Mouse (Mus musculus) embryonic fibroblast, embryonic 13.5 days (primary cell): ENCODE results near the gene Dlx1. TPM values are rescaled to one million over a fixed set of nuclear protein-coding genes. Genes with fewer than 3 reads are reported as not detected.

Experiments
- H3K27ac ChIP-seq: 2 replicates; pipeline ENCODE4 v1.5.1; 2012; ENCODE audit warnings: low read length, control low read depth, inconsistent platforms; ENCODE audit not compliant: insufficient read depth
- H3K4me1 ChIP-seq: 2 replicates; pipeline ENCODE4 v1.6.1; 2011; ENCODE audit warnings: low read length; ENCODE audit not compliant: control insufficient read depth, insufficient read depth
- H3K4me3 ChIP-seq: 2 replicates; pipeline ENCODE4 v1.5.1; 2011; ENCODE audit warnings: mild to moderate bottlenecking, control low read depth, low read length; ENCODE audit not compliant: insufficient read depth
- CTCF ChIP-seq: IDR thresholded peaks from 2 replicates; pipeline ENCODE4 v1.5.1; 2011; ENCODE audit warnings: mild to moderate bottlenecking, control low read depth, low read length, moderate library complexity, borderline replicate concordance; ENCODE audit not compliant: insufficient read depth
- POLR2A ChIP-seq: IDR thresholded peaks from 2 replicates; pipeline ENCODE4 v1.6.1; 2011; ENCODE audit warnings: low read depth, mild to moderate bottlenecking, control low read depth, low read length, moderate library complexity
- polyA plus RNA-seq: library from polyadenylated mRNA; stranded (reverse); fragments of >200 nt; gene quantifications from 2 replicates; pipeline ENCODE4 v1.2.4, GENCODE M21; 2011; ENCODE audit warnings: low read depth; ENCODE audit not compliant: missing spikeins, insufficient read length

The Dlx1 gene
- polyA plus RNA-seq, 1 experiment = 1.9 TPM

GRCm38 (mm10) chr2:71526595-71527322, 1.2 kb upstream of the Dlx1 start:
- Histone ChIP-seq H3K27ac (no peak overlapping the region), H3K4me3 (no peak overlapping the region), H3K4me1 (no peaks in the 10 kb centered on the region)
- TF ChIP-seq CTCF = no peak
- no peak for TF ChIP-seq POLR2A

GRCm38 (mm10) chr2:71527323-71528013, 445 bp upstream of the Dlx1 start:
- Histone ChIP-seq H3K27ac (no peak overlapping the region), H3K4me3 (no peak overlapping the region), H3K4me1 (no peaks in the 10 kb centered on the region)
- no peak for TF ChIP-seq POLR2A
- TF ChIP-seq CTCF = no peak

GRCm38 (mm10) chr2:71528714-71529510, 999 bp downstream of the Dlx1 start:
- Histone ChIP-seq H3K4me1 (no peaks in the 10 kb centered on the region), H3K4me3 (peak overlapping the region; percentile 31), H3K27ac (no peak overlapping the region)
- no peak for TF ChIP-seq CTCF
- TF ChIP-seq POLR2A = no peak

- peak overlapping the region; percentile 46 for H3K4me3 ChIP-seq
- H3K27ac ChIP-seq = no peak overlapping the region
- no peak for TF ChIP-seq CTCF
- TF ChIP-seq POLR2A = peak; percentile 50; the same call in 1 of the 2 replicates
- no peaks in the 10 kb centered on the region for H3K4me1 ChIP-seq
Observed at GRCm38 (mm10) chr2:71529511-71530351, 1.8 kb downstream of the Dlx1 start.

- no peaks in the 10 kb centered on the region for H3K4me1 ChIP-seq
- H3K27ac ChIP-seq = no peak overlapping the region
- TF ChIP-seq POLR2A (no peak), CTCF (no peak)
- H3K4me3 ChIP-seq = peak overlapping the region; percentile 46
Observed at GRCm38 (mm10) chr2:71530391-71531123, 2.6 kb downstream of the Dlx1 start.

- H3K4me1 ChIP-seq = no peaks in the 10 kb centered on the region
- TF ChIP-seq POLR2A (no peak), CTCF (no peak)
- H3K27ac ChIP-seq = no peak overlapping the region
- H3K4me3 ChIP-seq = peak overlapping the region; percentile 46; the same call in 1 of the 2 replicates
Observed at GRCm38 (mm10) chr2:71531124-71531590, 3.2 kb downstream of the Dlx1 start.

GRCm38 (mm10) chr2:71531990-71532970, 4.4 kb downstream of the Dlx1 start:
- no peak overlapping the region for H3K27ac ChIP-seq
- no peak for TF ChIP-seq POLR2A
- TF ChIP-seq CTCF = no peak
- no peak overlapping the region for H3K4me3 ChIP-seq
- no peaks in the 10 kb centered on the region for H3K4me1 ChIP-seq

GRCm38 (mm10) chr2:71533094-71533493, 5.2 kb downstream of the Dlx1 start:
- Histone ChIP-seq H3K4me1 (no peaks in the 10 kb centered on the region), H3K4me3 (no peak overlapping the region), H3K27ac (no peak overlapping the region)
- TF ChIP-seq POLR2A (no peak), CTCF (no peak)
